Mouse (Mus musculus) stomach, postnatal 0 days (tissue): ENCODE measurements around the gene Fkbp14. TPM values are rescaled to one million over a fixed set of nuclear protein-coding genes. Genes with fewer than 3 reads are reported as not detected.

Experiments
- ATAC-seq: fragments of 200-750 bp; cut with Nextera tagmentation; 2 replicates; pipeline ENCODE4 v1.8.0; 2017; ENCODE audit not compliant: low FRiP score, low TSS enrichment
- DNase-seq: peaks from one replicate; pipeline ENCODE4 v3.0.0-alpha.2; 2016; ENCODE audit warnings: low spot score
- H3K27ac ChIP-seq: fragments of 300-500 bp; sonication (generic); replicated peaks from 2 replicates; pipeline ENCODE4 v1.5.1; 2014; ENCODE audit warnings: mild to moderate bottlenecking, control low read depth
- H3K27me3 ChIP-seq: fragments of 300-500 bp; sonication (generic); 2 replicates; pipeline ENCODE4 v1.6.1; 2014; ENCODE audit warnings: low read length; ENCODE audit not compliant: control insufficient read depth, insufficient read depth
- H3K36me3 ChIP-seq: fragments of 300-500 bp; sonication (generic); 2 replicates; pipeline ENCODE4 v1.6.1; 2014; ENCODE audit warnings: low read length, mixed read lengths; ENCODE audit not compliant: control insufficient read depth, insufficient read depth
- H3K4me1 ChIP-seq: fragments of 300-500 bp; sonication (generic); replicated peaks from 2 replicates; pipeline ENCODE4 v1.6.1; 2014; ENCODE audit warnings: antibody characterized with exemption; ENCODE audit not compliant: control insufficient read depth, insufficient read depth
- H3K4me2 ChIP-seq: fragments of 300-500 bp; sonication (generic); replicated peaks from 2 replicates; pipeline ENCODE4 v1.6.1; 2014; ENCODE audit warnings: low read depth, mild to moderate bottlenecking, control low read depth, moderate library complexity
- H3K4me3 ChIP-seq: fragments of 300-500 bp; sonication (generic); 2 replicates; pipeline ENCODE4 v1.5.1; 2014; ENCODE audit warnings: low read depth, low read length, control low read depth
- H3K9ac ChIP-seq: fragments of 300-500 bp; sonication (generic); 2 replicates; pipeline ENCODE4 v1.6.1; 2014; ENCODE audit warnings: mild to moderate bottlenecking, low read length, control low read depth, mixed read lengths
- H3K9me3 ChIP-seq: fragments of 300-500 bp; sonication (generic); 2 replicates; pipeline ENCODE4 v1.6.1; 2016; ENCODE audit warnings: low read length; ENCODE audit not compliant: control insufficient read depth
- CTCF ChIP-seq: IDR thresholded peaks from 2 replicates; pipeline ENCODE4 v1.5.1; 2016; ENCODE audit warnings: antibody characterized with exemption, low read depth, mild to moderate bottlenecking, moderate library complexity
- EP300 ChIP-seq: optimal IDR thresholded peaks from 2 replicates; pipeline ENCODE3; 2016; ENCODE audit warnings: antibody characterized with exemption
- WGBS: fragments of 180-500 bp; shearing (Covaris S2); extraction: QIAGEN DNeasy Blood & Tissue Kit; methylation state at CpG from one replicate; pipeline ENCODE4 v1.1.7; 2014; 5-methylcytosine and 5-hydroxymethylcytosine counted together
- polyA plus RNA-seq: library from polyadenylated mRNA; unstranded; fragments of >200 nt; fragmentation: Nextera tagmentation; extraction: Ambion mirVana; gene quantifications from 2 replicates; pipeline ENCODE4 v1.2.1, GENCODE M21; 2015

Fkbp14 gene
- polyA plus RNA-seq, 1 experiment from 2014 or later, result 12.4 TPM

- Histone ChIP-seq H3K9me3 (no peaks in the 10 kb centered on the region), H3K36me3 (no peaks in the 10 kb centered on the region), H3K4me1 (no peaks in the 10 kb centered on the region), H3K9ac (no peak overlapping the region), H3K4me2 (no peak overlapping the region), H3K27me3 (no peaks in the 10 kb centered on the region), H3K27ac (no peak overlapping the region), H3K4me3 (no peak overlapping the region)
- DNase-seq (no peak), ATAC-seq (no peak)
- 96% methylated on average over 3 of the region's 3 CpGs for WGBS
- TF ChIP-seq CTCF, result no peak
These were observed 31.3 kb upstream of the Fkbp14 start for GRCm38 (mm10) chr6:54628381-54628780.

GRCm38 (mm10) chr6:54620357-54620756 lies 23.2 kb upstream of the Fkbp14 start:
- no peak overlapping the region for H3K27ac ChIP-seq
- no peak for ATAC-seq
- no peak for DNase-seq
- H3K9me3 ChIP-seq, result no peaks in the 10 kb centered on the region
- no peaks in the 10 kb centered on the region for H3K36me3 ChIP-seq
- H3K27me3 ChIP-seq, result no peaks in the 10 kb centered on the region
- no peak overlapping the region for H3K9ac ChIP-seq
- TF ChIP-seq EP300 (no peak), CTCF (no peak)
- 62% methylated on average over 4 of the region's 4 CpGs for WGBS
- H3K4me2 ChIP-seq, result no peak overlapping the region
- no peak overlapping the region for H3K4me3 ChIP-seq
- no peaks in the 10 kb centered on the region for H3K4me1 ChIP-seq

- Histone ChIP-seq H3K9ac (no peak overlapping the region), H3K36me3 (no peaks in the 10 kb centered on the region), H3K9me3 (no peaks in the 10 kb centered on the region), H3K27ac (no peak overlapping the region), H3K27me3 (no peaks in the 10 kb centered on the region), H3K4me1 (no peaks in the 10 kb centered on the region), H3K4me3 (no peak overlapping the region), H3K4me2 (no peak overlapping the region)
- ATAC-seq, result no peak
- TF ChIP-seq CTCF (no peak), EP300 (no peak)
- no peak for DNase-seq
- WGBS, result 89% methylated on average over 7 of the region's 7 CpGs
These were observed 22.4 kb upstream of the Fkbp14 start for GRCm38 (mm10) chr6:54619530-54619929.

- no peak overlapping the region for H3K27ac ChIP-seq
- no peaks in the 10 kb centered on the region for H3K27me3 ChIP-seq
- no peak overlapping the region for H3K9ac ChIP-seq
- WGBS, result 32% methylated on average over 3 of the region's 3 CpGs
- no peaks in the 10 kb centered on the region for H3K36me3 ChIP-seq
- DNase-seq (no peak), ATAC-seq (no peak)
- no peak overlapping the region for H3K4me3 ChIP-seq
- TF ChIP-seq EP300 (no peak), CTCF (0 out of 2 replicates have a peak, but pooled peaks have one; percentile 2)
- H3K4me2 ChIP-seq, result no peak overlapping the region
- no peaks in the 10 kb centered on the region for H3K4me1 ChIP-seq
- H3K9me3 ChIP-seq, result no peaks in the 10 kb centered on the region
These were observed 20.3 kb upstream of the Fkbp14 start for GRCm38 (mm10) chr6:54617363-54617762.

GRCm38 (mm10) chr6:54606241-54606640 lies 9.1 kb upstream of the Fkbp14 start:
- no peak overlapping the region for H3K9ac ChIP-seq
- H3K4me3 ChIP-seq, result no peak overlapping the region
- ATAC-seq, result no peak
- H3K36me3 ChIP-seq, result no peaks in the 10 kb centered on the region
- WGBS, result 54% methylated on average over 4 of the region's 4 CpGs
- no peak overlapping the region for H3K27ac ChIP-seq
- H3K4me1 ChIP-seq, result no peaks in the 10 kb centered on the region
- peaks cover 3% of the 10 kb centered on the region; the same call in 1 of the 2 replicates for H3K9me3 ChIP-seq
- no peaks in the 10 kb centered on the region for H3K27me3 ChIP-seq
- no peak for DNase-seq
- TF ChIP-seq EP300, result no peak
- no peak for TF ChIP-seq CTCF
- no peak overlapping the region for H3K4me2 ChIP-seq

GRCm38 (mm10) chr6:54604001-54604715 lies 7.0 kb upstream of the Fkbp14 start:
- 96% methylated on average over 1 of the region's 1 CpGs for WGBS
- no peak overlapping the region for H3K4me2 ChIP-seq
- no peaks in the 10 kb centered on the region for H3K27me3 ChIP-seq
- no peak overlapping the region for H3K9ac ChIP-seq
- H3K4me1 ChIP-seq, result no peaks in the 10 kb centered on the region
- H3K4me3 ChIP-seq, result no peak overlapping the region
- peaks cover 3% of the 10 kb centered on the region; the same call in 1 of the 2 replicates for H3K9me3 ChIP-seq
- ATAC-seq, result no peak
- no peak overlapping the region for H3K27ac ChIP-seq
- no peaks in the 10 kb centered on the region for H3K36me3 ChIP-seq
- DNase-seq, result no peak
- TF ChIP-seq CTCF (no peak), EP300 (no peak)
